Mouse (Mus musculus) ES-Bruce4 (cell line): ENCODE measurements at regions not wholly inside any gene's neighbourhood (a gene's known extent, or its start where the extent isn't known, plus 50 kb on each side); places are given as distances from the start of the nearest gene placed in this dataset.

ENCODE experiments used
- H3K27ac ChIP-seq: 2 replicates; pipeline ENCODE4 v1.5.1; 2012; ENCODE audit warnings: low read length, inconsistent platforms; ENCODE audit not compliant: insufficient read depth
- H3K27me3 ChIP-seq: 2 replicates; pipeline ENCODE4 v1.6.1; 2012; ENCODE audit warnings: mild to moderate bottlenecking, low read length, inconsistent platforms; ENCODE audit not compliant: control insufficient read depth, poor library complexity, insufficient read depth, severe bottlenecking
- H3K36me3 ChIP-seq: 2 replicates; pipeline ENCODE4 v1.6.1; 2012; ENCODE audit warnings: inconsistent platforms, mild to moderate bottlenecking, low read length, moderate library complexity; ENCODE audit not compliant: control insufficient read depth, poor library complexity, insufficient read depth, severe bottlenecking
- H3K4me1 ChIP-seq: one replicate; pipeline ENCODE4 v1.8.1; 2011; ENCODE audit warnings: low read length; ENCODE audit not compliant: control insufficient read depth, insufficient read depth
- H3K4me3 ChIP-seq: 2 replicates; pipeline ENCODE4 v1.5.1; 2011; ENCODE audit warnings: low read depth, mild to moderate bottlenecking, low read length
- H3K9ac ChIP-seq: 2 replicates; pipeline ENCODE4 v1.6.1; 2012; ENCODE audit warnings: low read depth, mild to moderate bottlenecking, inconsistent platforms; ENCODE audit not compliant: poor library complexity, severe bottlenecking
- H3K9me3 ChIP-seq: replicated peaks from 2 replicates; pipeline ENCODE4 v1.6.1; 2012; ENCODE audit warnings: mild to moderate bottlenecking, low read length, inconsistent platforms; ENCODE audit not compliant: control insufficient read depth, poor library complexity, insufficient read depth, severe bottlenecking
- CTCF ChIP-seq: IDR thresholded peaks from one replicate; pipeline ENCODE4 v1.8.1; 2011; ENCODE audit warnings: low read depth, low read length
- EP300 ChIP-seq: IDR thresholded peaks from 2 replicates; pipeline ENCODE4 v1.6.1; 2011; ENCODE audit warnings: low read depth, low read length; ENCODE audit not compliant: insufficient read depth
- POLR2A ChIP-seq: IDR thresholded peaks from one replicate; pipeline ENCODE4 v1.8.1; 2011; ENCODE audit warnings: low read length; ENCODE audit not compliant: insufficient read depth

- no peaks in the 10 kb centered on the region; the same call in 1 of the 2 replicates for H3K27me3 ChIP-seq
- no peaks in the 10 kb centered on the region for H3K9me3 ChIP-seq
- H3K36me3 ChIP-seq, result no peaks in the 10 kb centered on the region
- H3K9ac ChIP-seq, result 0 out of 2 replicates have a peak overlapping the region, but pooled peaks have one; percentile 12
- TF ChIP-seq POLR2A (no peak), CTCF (no peak), EP300 (no peak)
- no peak overlapping the region for H3K27ac ChIP-seq
- peaks cover 1% of the 10 kb centered on the region for H3K4me1 ChIP-seq
- H3K4me3 ChIP-seq, result peak overlapping the region; percentile 52
Observed at GRCm38 (mm10) chr9:41581152-41581551, 419.7 kb upstream of the Ubash3b start.

GRCm38 (mm10) chr9:41580611-41581041 lies 419.1 kb upstream of the Ubash3b start:
- Histone ChIP-seq H3K4me3 (no peak overlapping the region), H3K9ac (0 out of 2 replicates have a peak overlapping the region, but pooled peaks have one; percentile 12), H3K27ac (no peak overlapping the region), H3K27me3 (no peaks in the 10 kb centered on the region; the same call in 1 of the 2 replicates), H3K9me3 (no peaks in the 10 kb centered on the region), H3K36me3 (no peaks in the 10 kb centered on the region), H3K4me1 (peaks cover 1% of the 10 kb centered on the region)
- TF ChIP-seq POLR2A (no peak), CTCF (no peak), EP300 (no peak)

GRCm38 (mm10) chr9:41580067-41580466 lies 418.6 kb upstream of the Ubash3b start:
- Histone ChIP-seq H3K27ac (no peak overlapping the region), H3K27me3 (no peaks in the 10 kb centered on the region; the same call in 1 of the 2 replicates), H3K36me3 (no peaks in the 10 kb centered on the region), H3K4me3 (no peak overlapping the region), H3K9ac (no peak overlapping the region), H3K9me3 (no peaks in the 10 kb centered on the region), H3K4me1 (peaks cover 1% of the 10 kb centered on the region)
- TF ChIP-seq EP300 (no peak), CTCF (no peak), POLR2A (no peak)

- H3K9ac ChIP-seq, result no peak overlapping the region
- TF ChIP-seq POLR2A, result no peak
- TF ChIP-seq EP300, result no peak
- TF ChIP-seq CTCF, result peak; percentile 15
- H3K4me1 ChIP-seq, result peaks cover 1% of the 10 kb centered on the region
- no peak overlapping the region for H3K27ac ChIP-seq
- no peaks in the 10 kb centered on the region; the same call in 1 of the 2 replicates for H3K27me3 ChIP-seq
- no peak overlapping the region for H3K4me3 ChIP-seq
- no peaks in the 10 kb centered on the region for H3K36me3 ChIP-seq
- H3K9me3 ChIP-seq, result no peaks in the 10 kb centered on the region
Observed at GRCm38 (mm10) chr9:41579107-41580014, 417.9 kb upstream of the Ubash3b start.

GRCm38 (mm10) chr9:41578221-41579106 lies 417.0 kb upstream of the Ubash3b start:
- no peaks in the 10 kb centered on the region for H3K9me3 ChIP-seq
- H3K27ac ChIP-seq, result no peak overlapping the region
- H3K36me3 ChIP-seq, result no peaks in the 10 kb centered on the region
- no peak overlapping the region for H3K4me3 ChIP-seq
- TF ChIP-seq EP300 (no peak), POLR2A (no peak), CTCF (no peak)
- peaks cover 1% of the 10 kb centered on the region for H3K4me1 ChIP-seq
- H3K27me3 ChIP-seq, result no peaks in the 10 kb centered on the region; the same call in 1 of the 2 replicates
- H3K9ac ChIP-seq, result no peak overlapping the region
